Mouse (Mus musculus): ENCODE data around the gene Tox3. TPM values are rescaled to one million over a fixed set of nuclear protein-coding genes. Genes with fewer than 3 reads are reported as not detected.

Gene Tox3
- polyA plus RNA-seq, 1 experiment from 2014 or later: 56.6 TPM

DNA sequence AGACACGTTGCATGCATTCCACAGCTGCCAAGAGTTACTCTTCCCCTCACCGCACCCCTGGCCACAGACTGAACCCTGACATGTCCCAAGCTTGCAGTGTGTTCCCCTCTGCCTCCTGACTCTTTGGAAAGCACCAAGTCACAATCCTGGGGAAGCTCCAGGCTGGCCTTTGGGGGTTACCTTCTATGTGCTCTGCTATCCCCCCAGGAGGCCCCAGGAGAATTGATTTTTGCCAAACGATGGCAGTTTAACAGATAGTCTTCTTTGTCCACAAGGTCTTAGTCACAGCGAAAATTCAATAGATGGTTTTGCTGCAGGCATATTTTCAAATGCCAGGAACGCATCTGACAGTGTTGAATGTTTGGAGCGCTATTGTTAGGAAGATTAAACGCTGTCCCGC lies 115.6 kb downstream of the Tox3 start:
- DNase-seq (ENCODE audit: low spot score, missing footprints) (no peak), ATAC-seq (ENCODE audit: low FRiP score) (no peak)
- no peaks in the 10 kb centered on the region for H3K36me3 ChIP-seq (ENCODE audit: control insufficient read depth, insufficient read depth, low read length)
- H3K4me3 ChIP-seq (ENCODE audit: low read depth, low read length): no peak overlapping the region
- H3K27ac ChIP-seq (ENCODE audit: low read depth, low read length): no peak overlapping the region
- WGBS: 75% methylated on average over 8 of the region's 8 CpGs
- H3K27me3 ChIP-seq (ENCODE audit: control insufficient read depth, insufficient read depth, low read length): no peaks in the 10 kb centered on the region
- H3K9me3 ChIP-seq (ENCODE audit: control insufficient read depth, low read length): no peaks in the 10 kb centered on the region
- no peak overlapping the region for H3K4me2 ChIP-seq
- H3K9ac ChIP-seq (ENCODE audit: low read length): no peak overlapping the region
- H3K4me1 ChIP-seq (ENCODE audit: control insufficient read depth, insufficient read depth, low read length): no peaks in the 10 kb centered on the region; the same call in 1 of the 2 replicates

DNA sequence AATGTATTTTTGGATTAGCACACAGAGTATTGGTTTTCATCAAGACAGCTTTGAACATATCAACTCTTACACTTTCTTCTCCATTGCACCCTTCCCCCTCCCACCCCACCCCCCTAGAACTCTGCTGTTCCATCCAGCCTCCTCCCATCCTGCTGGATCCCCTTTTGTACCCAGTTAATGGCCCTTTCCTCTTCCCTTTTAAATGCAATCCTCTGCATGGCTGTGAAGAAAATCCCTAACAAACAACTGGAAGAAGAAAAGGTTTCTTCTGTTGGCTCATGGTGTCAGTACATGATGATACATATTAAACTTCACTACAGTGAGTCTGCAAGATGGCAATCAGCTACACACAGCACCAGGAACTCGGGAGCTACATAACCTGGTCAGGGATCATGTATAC lies 124.0 kb downstream of the Tox3 start:
- H3K4me2 ChIP-seq: no peak overlapping the region
- DNase-seq (ENCODE audit: low spot score, missing footprints): no peak
- H3K27me3 ChIP-seq (ENCODE audit: control insufficient read depth, insufficient read depth, low read length): no peaks in the 10 kb centered on the region
- no peaks in the 10 kb centered on the region for H3K36me3 ChIP-seq (ENCODE audit: control insufficient read depth, insufficient read depth, low read length)
- H3K4me3 ChIP-seq (ENCODE audit: low read depth, low read length): no peak overlapping the region
- no peaks in the 10 kb centered on the region for H3K9me3 ChIP-seq (ENCODE audit: control insufficient read depth, low read length)
- no peak overlapping the region for H3K9ac ChIP-seq (ENCODE audit: low read length)
- WGBS: 79% methylated on average over 1 of the region's 1 CpGs
- no peak for ATAC-seq (ENCODE audit: low FRiP score)
- H3K4me1 ChIP-seq (ENCODE audit: control insufficient read depth, insufficient read depth, low read length): no peaks in the 10 kb centered on the region
- no peak overlapping the region for H3K27ac ChIP-seq (ENCODE audit: low read depth, low read length)

DNA sequence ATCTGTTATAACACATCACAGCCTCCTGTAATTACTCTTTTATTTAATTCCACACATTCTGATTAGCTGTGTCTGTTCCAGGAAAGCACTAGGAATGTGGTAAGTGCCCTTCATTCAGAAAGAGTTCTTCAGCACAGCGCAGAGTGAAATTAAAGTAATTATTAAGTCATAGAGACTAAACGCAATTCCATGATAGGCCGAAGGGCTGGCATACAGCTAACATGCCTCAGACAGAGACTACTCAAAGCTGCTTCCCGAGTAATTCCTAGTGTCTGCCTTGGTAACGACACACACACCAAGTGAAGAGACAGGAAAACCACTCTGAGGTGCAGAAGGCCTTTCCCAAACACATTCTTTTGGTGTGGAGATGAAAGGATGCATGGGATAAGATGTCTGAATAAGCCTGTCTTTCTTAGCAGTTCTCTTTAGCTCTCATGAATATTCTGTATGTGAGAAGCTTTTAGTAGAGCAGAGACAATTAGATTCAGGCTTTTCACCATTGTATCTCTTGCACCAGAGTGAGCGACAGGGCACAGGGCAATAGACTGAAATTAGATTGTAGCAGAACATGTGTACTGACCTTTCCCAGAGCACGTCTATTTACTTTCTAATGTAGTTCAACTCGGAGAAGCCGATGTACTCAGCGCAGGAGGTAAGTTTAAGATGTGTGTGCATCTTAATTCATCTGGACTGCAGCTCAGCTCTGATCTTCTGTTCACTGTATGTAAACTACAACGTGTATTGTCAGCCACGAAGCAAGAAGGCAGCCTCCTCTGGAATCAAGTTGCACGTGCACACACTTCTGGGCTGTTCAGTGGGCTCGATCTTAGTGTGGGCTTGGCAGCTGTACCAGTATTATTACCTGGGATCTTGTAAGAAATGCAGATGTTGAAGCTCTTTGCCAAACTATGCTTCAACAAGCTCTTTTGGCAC lies 138.8 kb downstream of the Tox3 start:
- no peak overlapping the region; the same call in 1 of the 2 replicates for H3K4me2 ChIP-seq
- peaks cover 15% of the 10 kb centered on the region; the same call in 1 of the 2 replicates for H3K4me1 ChIP-seq (ENCODE audit: control insufficient read depth, insufficient read depth, low read length)
- 23% methylated on average over 14 of the region's 14 CpGs for WGBS
- H3K9ac ChIP-seq (ENCODE audit: low read length): no peak overlapping the region
- H3K4me3 ChIP-seq (ENCODE audit: low read depth, low read length): no peak overlapping the region
- H3K27ac ChIP-seq (ENCODE audit: low read depth, low read length): peak overlapping the region; percentile 28; the same call in 1 of the 2 replicates
- H3K36me3 ChIP-seq (ENCODE audit: control insufficient read depth, insufficient read depth, low read length): no peaks in the 10 kb centered on the region
- no peaks in the 10 kb centered on the region for H3K9me3 ChIP-seq (ENCODE audit: control insufficient read depth, low read length)
- no peaks in the 10 kb centered on the region for H3K27me3 ChIP-seq (ENCODE audit: control insufficient read depth, insufficient read depth, low read length)
- ATAC-seq (ENCODE audit: low FRiP score) (peak; percentile 88), DNase-seq (ENCODE audit: low spot score, missing footprints) (peak; percentile 92)
